Mouse (Mus musculus) lung, adult 2 months (tissue): ENCODE measurements around the gene Gimap4.

Experiments
- CTCF ChIP-seq: fragments of 200-500 bp; IDR thresholded peaks from 2 replicates; pipeline ENCODE4 v1.5.1; 2011; ENCODE audit warnings: mild to moderate bottlenecking, low read length, control low read depth; ENCODE audit not compliant: insufficient read depth
- POLR2A ChIP-seq: fragments of 200-500 bp; IDR thresholded peaks from 2 replicates; pipeline ENCODE4 v1.6.1; 2011; ENCODE audit warnings: low read depth, mild to moderate bottlenecking, control low read depth, low read length, borderline replicate concordance; ENCODE audit errors: extremely low read depth

GRCm38 (mm10) chr6:48739780-48740055 is 55.4 kb downstream of the Gimap4 start:
- TF ChIP-seq POLR2A, result no peak
- no peak for TF ChIP-seq CTCF
